Mouse (Mus musculus) ES-E14 (cell line): ENCODE results near the gene Rap1gap. TPM values are rescaled to one million over a fixed set of nuclear protein-coding genes. Genes with fewer than 3 reads are reported as not detected.

Experiments
- DNase-seq: peaks from one replicate; pipeline ENCODE4 v3.0.0-alpha.2; 2013; ENCODE audit warnings: low read depth, low spot score
- H3K27ac ChIP-seq: 2 replicates; pipeline ENCODE4 v1.5.1; 2012; ENCODE audit warnings: low read depth, mild to moderate bottlenecking, low read length, moderate library complexity, mixed read lengths; ENCODE audit not compliant: poor library complexity, insufficient read depth, severe bottlenecking
- H3K36me3 ChIP-seq: 2 replicates; pipeline ENCODE4 v1.6.1; 2012; ENCODE audit warnings: mild to moderate bottlenecking, low read length, moderate library complexity, mixed read lengths; ENCODE audit not compliant: control insufficient read depth, poor library complexity, insufficient read depth, severe bottlenecking
- H3K4me1 ChIP-seq, 2 experiments: fragments of 150-350 bp in 1 of 2; sonication (generic) in 1 of 2; 2 replicates each; pipeline ENCODE4 v1.6.1; 2012; ENCODE audit warnings: low read length in 2 of 2, mild to moderate bottlenecking in 1 of 2, mixed read lengths in 1 of 2; ENCODE audit not compliant: control insufficient read depth in 2 of 2, insufficient read depth in 2 of 2, poor library complexity in 1 of 2
- H3K4me3 ChIP-seq, 2 experiments: fragments of 150-350 bp in 1 of 2; sonication (generic) in 1 of 2; 2 replicates each; pipeline ENCODE4 v1.5.1; 2012; ENCODE audit warnings: low read length in 2 of 2, low read depth in 1 of 2, mild to moderate bottlenecking in 1 of 2, mixed read lengths in 1 of 2; ENCODE audit not compliant: insufficient read depth in 1 of 2, poor library complexity in 1 of 2, severe bottlenecking in 1 of 2
- H3K9ac ChIP-seq: 2 replicates; pipeline ENCODE4 v1.6.1; 2012; ENCODE audit warnings: low read depth, mild to moderate bottlenecking, low read length, mixed read lengths; ENCODE audit not compliant: poor library complexity, insufficient read depth, severe bottlenecking
- H3K9me3 ChIP-seq: fragments of 150-350 bp; sonication (generic); 2 replicates; pipeline ENCODE4 v1.6.1; 2012; ENCODE audit warnings: low read depth, mild to moderate bottlenecking, low read length; ENCODE audit not compliant: control insufficient read depth, insufficient read depth
- CHD2 ChIP-seq: IDR thresholded peaks from 2 replicates; pipeline ENCODE4 v1.6.1; 2014; ENCODE audit warnings: mild to moderate bottlenecking, low read depth, low read length, inconsistent platforms
- HCFC1 ChIP-seq: IDR thresholded peaks from 2 replicates; pipeline ENCODE4 v1.6.1; 2012; ENCODE audit warnings: low read length, inconsistent platforms, borderline replicate concordance; ENCODE audit not compliant: insufficient read depth
- MAFK ChIP-seq: IDR thresholded peaks from 2 replicates; pipeline ENCODE4 v1.6.1; 2014; ENCODE audit warnings: mild to moderate bottlenecking, low read depth, low read length, inconsistent platforms; ENCODE audit not compliant: insufficient read depth
- ZC3H11A ChIP-seq: IDR thresholded peaks from 2 replicates; pipeline ENCODE4 v1.6.1; 2012; ENCODE audit warnings: low read depth, mild to moderate bottlenecking, inconsistent platforms, low read length, borderline replicate concordance
- ZNF384 ChIP-seq: IDR thresholded peaks from 2 replicates; pipeline ENCODE4 v1.6.1; 2012; ENCODE audit warnings: low read depth, low read length, inconsistent platforms
- in situ Hi-C, 2 experiments: fragments of 600-800 bp; cut with MboI; formaldehyde crosslinking; loops; one replicate each; pipeline ENCODE4 v1.15.1; 2025; ENCODE audit warnings: low sequenced_read_pairs in 2 of 2, inconsistent platforms in 1 of 2; ENCODE audit not compliant: unreplicated experiment in 2 of 2
- total RNA-seq: library from RNA; depleted of rRNA; stranded (reverse); fragments of 300-350 nt; gene quantifications from 2 replicates; pipeline ENCODE4 v1.2.3, GENCODE M21; 2012

Rap1gap gene
- total RNA-seq, 1 experiment, result 13.4 TPM

DNA sequence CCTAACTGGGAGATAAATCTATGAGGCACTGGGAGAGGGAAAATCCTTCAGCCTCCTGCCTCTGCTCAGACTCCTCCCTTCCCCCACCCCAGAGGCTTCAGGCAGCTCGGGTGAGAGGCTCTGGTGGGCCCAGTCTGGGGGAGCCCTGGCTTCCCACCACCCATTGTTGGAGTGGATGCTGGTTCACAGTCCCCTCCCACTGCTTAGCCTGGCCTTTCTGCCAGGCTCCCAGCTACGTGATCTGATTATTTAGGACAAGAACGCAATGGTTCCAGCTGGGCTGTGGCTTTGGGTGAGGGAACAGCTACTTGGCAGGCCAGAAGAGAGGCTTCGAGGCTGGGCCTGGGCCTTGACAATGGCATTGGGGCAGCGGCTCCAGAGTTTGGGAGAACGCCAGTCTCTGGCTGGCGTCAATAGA lies 101.0 kb downstream of the Rap1gap start:
- DNase-seq, result no peak
- Histone ChIP-seq H3K4me3 (no peak overlapping the region), H3K36me3 (peaks cover 3% of the 10 kb centered on the region; the same call in 1 of the 2 replicates), H3K9me3 (no peaks in the 10 kb centered on the region), H3K9ac (peak overlapping the region; percentile 34; the same call in 1 of the 2 replicates), H3K4me1 (peaks cover 26 to 51% of the 10 kb centered on the region in 2 experiments), H3K27ac (no peak overlapping the region)
- in situ Hi-C loops, result no loop called here
- no peak for TF ChIP-seq CHD2
- TF ChIP-seq MAFK, result no peak
- TF ChIP-seq ZC3H11A, result no peak
- no peak for TF ChIP-seq HCFC1
- TF ChIP-seq ZNF384, result no peak

DNA sequence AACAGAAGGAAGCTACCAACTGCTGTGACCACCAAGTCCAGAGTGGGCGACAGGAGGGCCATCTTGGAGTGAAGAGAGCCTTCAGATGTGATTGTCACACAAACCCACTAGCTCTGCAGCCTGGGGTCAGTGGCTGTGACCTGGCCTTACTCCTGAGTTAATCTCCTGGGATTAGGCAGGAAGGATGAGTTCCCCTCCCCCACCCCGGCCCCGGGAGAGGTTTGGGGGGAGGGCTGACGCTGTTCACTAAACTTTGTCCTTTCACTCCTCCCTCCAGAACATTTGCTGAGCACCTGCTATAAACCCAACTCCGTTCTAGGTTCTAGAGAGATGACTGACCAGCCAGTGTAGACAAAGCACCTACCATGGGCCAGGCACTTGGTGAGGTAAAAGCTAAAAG lies 101.8 kb downstream of the Rap1gap start:
- Histone ChIP-seq H3K9ac (no peak overlapping the region), H3K4me3 (no peak overlapping the region), H3K27ac (peak overlapping the region; percentile 15; the same call in 1 of the 2 replicates), H3K4me1 (peaks cover 27 to 58% of the 10 kb centered on the region in 2 experiments), H3K36me3 (no peaks in the 10 kb centered on the region), H3K9me3 (no peaks in the 10 kb centered on the region)
- DNase-seq, result no peak
- TF ChIP-seq MAFK, result no peak
- no peak for TF ChIP-seq ZC3H11A
- no peak for TF ChIP-seq HCFC1
- TF ChIP-seq CHD2, result no peak
- no peak for TF ChIP-seq ZNF384
- in situ Hi-C loops, result no loop called here

DNA sequence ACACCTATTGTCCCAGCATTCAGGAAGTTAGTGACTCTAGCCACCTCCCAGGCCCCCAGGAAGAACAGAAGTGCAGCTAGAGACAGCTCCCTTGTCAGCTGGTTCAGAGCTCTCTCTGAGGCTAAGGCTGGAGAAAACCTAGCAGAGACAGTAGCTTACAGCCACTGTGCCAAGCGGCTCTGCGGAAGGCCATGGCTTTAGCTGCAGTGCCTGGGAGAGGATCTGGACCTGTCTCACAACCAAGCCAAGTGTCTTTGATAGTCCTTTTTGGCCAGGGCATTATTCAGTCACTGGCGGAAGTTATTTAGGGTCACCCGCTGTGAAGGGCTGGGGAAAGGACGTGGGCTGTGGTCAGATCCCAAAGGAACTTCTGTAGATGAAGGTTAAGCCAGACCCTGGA lies 103.9 kb downstream of the Rap1gap start:
- Histone ChIP-seq H3K27ac (no peak overlapping the region), H3K9me3 (no peaks in the 10 kb centered on the region), H3K9ac (no peak overlapping the region), H3K4me3 (no peak overlapping the region), H3K4me1 (peaks cover 33 to 64% of the 10 kb centered on the region in 2 experiments), H3K36me3 (peaks cover 5% of the 10 kb centered on the region)
- no peak for DNase-seq
- no peak for TF ChIP-seq HCFC1
- no peak for TF ChIP-seq ZNF384
- no peak for TF ChIP-seq MAFK
- TF ChIP-seq ZC3H11A, result no peak
- no peak for TF ChIP-seq CHD2
- in situ Hi-C loops, result no loop called here

GRCm38 (mm10) chr4:137768831-137769230 lies 104.3 kb downstream of the Rap1gap start:
- Histone ChIP-seq H3K9ac (no peak overlapping the region), H3K27ac (no peak overlapping the region), H3K4me3 (no peak overlapping the region), H3K4me1 (peaks cover 33 to 65% of the 10 kb centered on the region in 2 experiments), H3K36me3 (peaks cover 5% of the 10 kb centered on the region), H3K9me3 (no peaks in the 10 kb centered on the region)
- no peak for TF ChIP-seq CHD2
- TF ChIP-seq ZNF384, result no peak
- no peak for TF ChIP-seq ZC3H11A
- no peak for TF ChIP-seq HCFC1
- no peak for DNase-seq
- in situ Hi-C loops, result no loop called here

DNA sequence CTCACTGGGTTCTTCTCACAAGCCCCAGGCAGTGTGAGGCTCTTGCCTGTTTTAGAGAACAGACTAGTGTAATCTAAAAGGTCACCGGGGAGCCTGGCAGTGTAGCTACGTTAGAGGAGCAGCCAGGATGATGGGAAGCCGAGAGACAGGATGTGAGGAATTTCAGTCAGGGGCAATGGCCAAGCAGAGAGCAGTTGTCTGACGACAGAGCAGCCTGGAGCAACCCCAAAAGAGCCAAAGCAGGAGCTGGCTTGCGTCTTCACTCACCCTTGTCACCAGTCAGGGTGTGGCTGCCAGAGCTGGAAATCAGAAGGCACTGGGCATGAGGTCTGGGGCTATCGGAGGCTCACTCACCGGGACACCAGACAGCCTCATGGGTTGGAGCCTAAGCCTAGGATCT lies 105.1 kb downstream of the Rap1gap start:
- Histone ChIP-seq H3K4me3 (no peak overlapping the region), H3K27ac (0 out of 2 replicates have a peak overlapping the region, but pooled peaks have one; percentile 8), H3K36me3 (peaks cover 5% of the 10 kb centered on the region), H3K9ac (no peak overlapping the region), H3K4me1 (peaks cover 32 to 70% of the 10 kb centered on the region in 2 experiments), H3K9me3 (no peaks in the 10 kb centered on the region)
- TF ChIP-seq MAFK (no peak), ZC3H11A (no peak), CHD2 (no peak), ZNF384 (no peak), HCFC1 (no peak)
- DNase-seq, result no peak
- in situ Hi-C loops, result no loop called here
